Mouse (Mus musculus) spleen, adult 2 months (tissue): ENCODE measurements around the gene Ppp1r21.

Experiments used
- CTCF ChIP-seq: fragments of 200-500 bp; IDR thresholded peaks from 2 replicates; pipeline ENCODE4 v1.5.1; 2011; ENCODE audit warnings: mild to moderate bottlenecking, inconsistent platforms; ENCODE audit not compliant: insufficient read depth, insufficient read length, insufficient replicate concordance; ENCODE audit errors: extremely low read depth
- POLR2A ChIP-seq: fragments of 200-500 bp; IDR thresholded peaks from 2 replicates; pipeline ENCODE4 v1.6.1; 2011; ENCODE audit warnings: low read depth, low read length, inconsistent platforms

- no peak for TF ChIP-seq CTCF
- TF ChIP-seq POLR2A: no peak; the same call in 1 of the 2 replicates
Measured at GRCm38 (mm10) chr17:88530667-88531066, 749 bp downstream of the Ppp1r21 start.
